Mouse (Mus musculus) liver, postnatal 0 days (tissue): ENCODE results near the gene Ctbp2.

Experiments
- CTCF ChIP-seq: sonication (generic); IDR thresholded peaks from 2 replicates; pipeline ENCODE4 v1.5.1; 2016; ENCODE audit warnings: antibody characterized with exemption, low read depth
- EP300 ChIP-seq: IDR thresholded peaks from 2 replicates; pipeline ENCODE4 v1.6.1; 2016; ENCODE audit warnings: antibody characterized with exemption, low read depth, mild to moderate bottlenecking

DNA sequence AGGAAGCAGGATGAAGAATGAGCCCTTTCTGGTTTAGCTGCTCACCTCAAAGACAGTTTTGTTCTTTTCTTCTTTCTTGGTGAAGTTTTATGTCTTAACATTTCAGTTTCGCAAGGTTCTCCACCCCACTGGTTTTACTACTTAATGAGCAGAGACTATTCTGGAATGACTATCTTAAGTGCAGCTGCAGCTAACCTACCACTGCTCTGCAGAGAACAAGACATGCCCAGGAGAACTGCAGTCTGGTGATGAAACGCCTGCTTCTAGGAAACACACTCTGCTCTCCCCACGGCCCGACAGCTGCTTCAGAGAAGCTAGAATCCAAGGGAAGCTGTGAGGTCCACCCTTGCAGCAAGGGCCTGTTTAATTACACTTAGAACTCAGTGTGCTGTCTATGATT is 79.4 kb downstream of the Ctbp2 start:
- no peak for TF ChIP-seq CTCF
- no peak for TF ChIP-seq EP300
